Mouse (Mus musculus) ES-E14 (cell line): ENCODE measurements around the gene Fat1. TPM values are rescaled to one million over a fixed set of nuclear protein-coding genes. Genes with fewer than 3 reads are reported as not detected.

ENCODE experiments used
- DNase-seq: peaks from one replicate; pipeline ENCODE4 v3.0.0-alpha.2; 2013; ENCODE audit warnings: low read depth, low spot score
- H3K27ac ChIP-seq: 2 replicates; pipeline ENCODE4 v1.5.1; 2012; ENCODE audit warnings: low read depth, mild to moderate bottlenecking, low read length, moderate library complexity, mixed read lengths; ENCODE audit not compliant: poor library complexity, insufficient read depth, severe bottlenecking
- H3K36me3 ChIP-seq: 2 replicates; pipeline ENCODE4 v1.6.1; 2012; ENCODE audit warnings: mild to moderate bottlenecking, low read length, moderate library complexity, mixed read lengths; ENCODE audit not compliant: control insufficient read depth, poor library complexity, insufficient read depth, severe bottlenecking
- H3K4me1 ChIP-seq, 2 experiments: fragments of 150-350 bp in 1 of 2; sonication (generic) in 1 of 2; 2 replicates each; pipeline ENCODE4 v1.6.1; 2012; ENCODE audit warnings: low read length in 2 of 2, mild to moderate bottlenecking in 1 of 2, mixed read lengths in 1 of 2; ENCODE audit not compliant: control insufficient read depth in 2 of 2, insufficient read depth in 2 of 2, poor library complexity in 1 of 2
- H3K4me3 ChIP-seq, 2 experiments: fragments of 150-350 bp in 1 of 2; sonication (generic) in 1 of 2; 2 replicates each; pipeline ENCODE4 v1.5.1; 2012; ENCODE audit warnings: low read length in 2 of 2, low read depth in 1 of 2, mild to moderate bottlenecking in 1 of 2, mixed read lengths in 1 of 2; ENCODE audit not compliant: insufficient read depth in 1 of 2, poor library complexity in 1 of 2, severe bottlenecking in 1 of 2
- H3K9ac ChIP-seq: 2 replicates; pipeline ENCODE4 v1.6.1; 2012; ENCODE audit warnings: low read depth, mild to moderate bottlenecking, low read length, mixed read lengths; ENCODE audit not compliant: poor library complexity, insufficient read depth, severe bottlenecking
- H3K9me3 ChIP-seq: fragments of 150-350 bp; sonication (generic); 2 replicates; pipeline ENCODE4 v1.6.1; 2012; ENCODE audit warnings: low read depth, mild to moderate bottlenecking, low read length; ENCODE audit not compliant: control insufficient read depth, insufficient read depth
- CHD2 ChIP-seq: IDR thresholded peaks from 2 replicates; pipeline ENCODE4 v1.6.1; 2014; ENCODE audit warnings: mild to moderate bottlenecking, low read depth, low read length, inconsistent platforms
- HCFC1 ChIP-seq: IDR thresholded peaks from 2 replicates; pipeline ENCODE4 v1.6.1; 2012; ENCODE audit warnings: low read length, inconsistent platforms, borderline replicate concordance; ENCODE audit not compliant: insufficient read depth
- MAFK ChIP-seq: IDR thresholded peaks from 2 replicates; pipeline ENCODE4 v1.6.1; 2014; ENCODE audit warnings: mild to moderate bottlenecking, low read depth, low read length, inconsistent platforms; ENCODE audit not compliant: insufficient read depth
- ZC3H11A ChIP-seq: IDR thresholded peaks from 2 replicates; pipeline ENCODE4 v1.6.1; 2012; ENCODE audit warnings: low read depth, mild to moderate bottlenecking, inconsistent platforms, low read length, borderline replicate concordance
- ZNF384 ChIP-seq: IDR thresholded peaks from 2 replicates; pipeline ENCODE4 v1.6.1; 2012; ENCODE audit warnings: low read depth, low read length, inconsistent platforms
- in situ Hi-C, 2 experiments: fragments of 600-800 bp; cut with MboI; formaldehyde crosslinking; loops; one replicate each; pipeline ENCODE4 v1.15.1; 2025; ENCODE audit warnings: low sequenced_read_pairs in 2 of 2, inconsistent platforms in 1 of 2; ENCODE audit not compliant: unreplicated experiment in 2 of 2
- total RNA-seq: library from RNA; depleted of rRNA; stranded (reverse); fragments of 300-350 nt; gene quantifications from 2 replicates; pipeline ENCODE4 v1.2.3, GENCODE M21; 2012

The Fat1 gene
- total RNA-seq, 1 experiment, result 196 TPM

DNA sequence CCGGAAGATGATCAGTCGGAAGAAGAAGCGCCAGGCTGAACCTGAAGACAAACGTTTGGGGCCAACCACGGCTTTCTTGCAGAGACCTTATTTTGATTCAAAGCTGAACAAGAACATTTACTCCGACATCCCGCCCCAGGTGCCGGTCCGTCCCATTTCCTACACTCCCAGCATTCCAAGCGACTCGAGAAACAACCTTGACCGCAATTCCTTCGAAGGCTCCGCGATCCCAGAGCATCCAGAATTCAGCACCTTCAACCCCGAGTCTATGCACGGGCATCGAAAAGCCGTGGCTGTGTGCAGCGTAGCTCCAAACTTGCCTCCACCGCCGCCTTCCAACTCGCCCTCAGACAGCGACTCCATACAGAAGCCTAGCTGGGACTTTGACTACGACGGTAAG, 108.9 kb downstream of the Fat1 start:
- in situ Hi-C loops, result no loop called here
- Histone ChIP-seq H3K27ac (no peak overlapping the region), H3K36me3 (peaks cover 53% of the 10 kb centered on the region), H3K9me3 (no peaks in the 10 kb centered on the region), H3K4me1 (peaks cover 0 to 3% of the 10 kb centered on the region in 2 experiments; a peak in 1 of 4 replicates), H3K9ac (no peak overlapping the region), H3K4me3 (0 out of 4 replicates have a peak overlapping the region, but pooled peaks of 1 of the 2 experiments have one; percentile 4)
- no peak for TF ChIP-seq ZC3H11A
- TF ChIP-seq HCFC1, result no peak
- no peak for TF ChIP-seq MAFK
- no peak for TF ChIP-seq CHD2
- no peak for TF ChIP-seq ZNF384
- DNase-seq, result no peak

- peaks cover 0 to 3% of the 10 kb centered on the region in 2 experiments; a peak in 2 of 4 replicates for H3K4me1 ChIP-seq
- H3K36me3 ChIP-seq, result peaks cover 29% of the 10 kb centered on the region; the same call in 1 of the 2 replicates
- TF ChIP-seq MAFK (no peak), ZNF384 (no peak), HCFC1 (no peak), ZC3H11A (no peak), CHD2 (no peak)
- H3K9ac ChIP-seq, result no peak overlapping the region
- in situ Hi-C loops, result loop anchor here in 1 of 2 experiments (5.0 kb wide), 1 partner anchor 187 kb away; no protein-coding TSS in a partner anchor
- no peak for DNase-seq
- no peaks in the 10 kb centered on the region for H3K9me3 ChIP-seq
- H3K4me3 ChIP-seq, result no peak overlapping the region
- H3K27ac ChIP-seq, result no peak overlapping the region
Observed at GRCm38 (mm10) chr8:45050451-45050850, 115.2 kb downstream of the Fat1 start.

GRCm38 (mm10) chr8:45051236-45051635, 116.0 kb downstream of the Fat1 start:
- in situ Hi-C loops, result loop anchor here in 1 of 2 experiments (5.0 kb wide), 1 partner anchor 186 kb away; no protein-coding TSS in a partner anchor
- peaks cover 0 to 3% of the 10 kb centered on the region in 2 experiments; a peak in 2 of 4 replicates for H3K4me1 ChIP-seq
- peaks cover 26% of the 10 kb centered on the region; the same call in 1 of the 2 replicates for H3K36me3 ChIP-seq
- TF ChIP-seq CHD2, result no peak
- no peak for TF ChIP-seq ZC3H11A
- DNase-seq, result no peak
- no peak overlapping the region for H3K9ac ChIP-seq
- H3K27ac ChIP-seq, result no peak overlapping the region
- no peak overlapping the region for H3K4me3 ChIP-seq
- no peaks in the 10 kb centered on the region for H3K9me3 ChIP-seq

DNA sequence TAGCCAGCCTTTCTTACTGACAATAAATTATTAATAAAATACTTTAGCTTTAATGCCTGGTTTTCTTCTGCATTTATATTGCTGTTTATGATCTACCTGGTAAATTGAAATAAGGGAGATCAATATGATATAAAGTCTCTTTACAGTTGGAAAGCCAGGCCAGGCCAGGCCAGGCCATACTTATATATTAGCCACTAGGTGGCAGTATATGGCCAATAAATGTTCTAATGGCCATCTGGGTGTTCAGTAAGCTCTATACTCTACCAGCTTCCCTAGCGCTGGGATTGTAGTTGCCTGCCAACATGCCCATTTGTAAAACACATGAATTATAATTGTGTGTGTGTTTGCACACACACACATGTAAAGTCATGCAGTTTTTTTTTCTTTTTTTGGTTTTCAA, 117.0 kb downstream of the Fat1 start:
- peaks cover 0 to 3% of the 10 kb centered on the region in 2 experiments; a peak in 2 of 4 replicates for H3K4me1 ChIP-seq
- in situ Hi-C loops, result loop anchor here in 1 of 2 experiments (5.0 kb wide), 1 partner anchor 185 kb away; no protein-coding TSS in a partner anchor
- H3K27ac ChIP-seq, result no peak overlapping the region
- no peaks in the 10 kb centered on the region for H3K9me3 ChIP-seq
- DNase-seq, result no peak
- peaks cover 20% of the 10 kb centered on the region; the same call in 1 of the 2 replicates for H3K36me3 ChIP-seq
- no peak overlapping the region for H3K9ac ChIP-seq
- TF ChIP-seq MAFK, result no peak
- TF ChIP-seq CHD2, result no peak
- TF ChIP-seq ZC3H11A, result peak; percentile 65; the same call in 1 of the 2 replicates
- no peak for TF ChIP-seq HCFC1
- no peak overlapping the region for H3K4me3 ChIP-seq

DNA sequence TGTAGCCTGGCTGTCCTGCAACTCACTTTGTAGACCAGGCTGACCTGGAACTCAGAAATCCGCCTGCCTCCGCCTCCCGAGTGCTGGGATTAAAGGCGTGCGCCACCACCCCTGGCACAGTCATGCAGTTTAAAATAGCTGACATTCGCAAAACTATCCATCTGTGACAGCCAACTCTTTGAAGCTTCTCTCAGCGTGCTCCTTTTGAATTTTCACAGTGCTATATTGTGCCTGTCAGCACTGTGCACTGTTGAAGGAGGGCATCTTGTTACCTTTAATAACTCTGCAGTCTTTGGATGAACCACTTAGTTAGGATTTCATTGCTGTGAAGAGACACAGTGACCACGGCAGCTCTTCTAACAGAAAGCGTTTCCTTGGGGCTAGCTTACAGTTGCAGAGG, 117.4 kb downstream of the Fat1 start:
- no peaks in the 10 kb centered on the region for H3K9me3 ChIP-seq
- peaks cover 0 to 3% of the 10 kb centered on the region in 2 experiments; a peak in 2 of 4 replicates for H3K4me1 ChIP-seq
- no peak overlapping the region for H3K27ac ChIP-seq
- peaks cover 20% of the 10 kb centered on the region; the same call in 1 of the 2 replicates for H3K36me3 ChIP-seq
- TF ChIP-seq MAFK, result no peak
- no peak for TF ChIP-seq ZNF384
- TF ChIP-seq HCFC1, result no peak
- TF ChIP-seq CHD2, result no peak
- no peak for TF ChIP-seq ZC3H11A
- no peak overlapping the region for H3K4me3 ChIP-seq
- no peak for DNase-seq
- in situ Hi-C loops, result loop anchor here in 1 of 2 experiments (5.0 kb wide), 1 partner anchor 185 kb away; no protein-coding TSS in a partner anchor
- no peak overlapping the region for H3K9ac ChIP-seq
